Mouse (Mus musculus) liver, postnatal 0 days (tissue): ENCODE measurements at regions not wholly inside any gene's neighbourhood (a gene's known extent, or its start where the extent isn't known, plus 50 kb on each side); places are given as distances from the start of the nearest gene placed in this dataset.

Experiments used
- CTCF ChIP-seq: sonication (generic); IDR thresholded peaks from 2 replicates; pipeline ENCODE4 v1.5.1; 2016; ENCODE audit warnings: antibody characterized with exemption, low read depth
- EP300 ChIP-seq: IDR thresholded peaks from 2 replicates; pipeline ENCODE4 v1.6.1; 2016; ENCODE audit warnings: antibody characterized with exemption, low read depth, mild to moderate bottlenecking

DNA sequence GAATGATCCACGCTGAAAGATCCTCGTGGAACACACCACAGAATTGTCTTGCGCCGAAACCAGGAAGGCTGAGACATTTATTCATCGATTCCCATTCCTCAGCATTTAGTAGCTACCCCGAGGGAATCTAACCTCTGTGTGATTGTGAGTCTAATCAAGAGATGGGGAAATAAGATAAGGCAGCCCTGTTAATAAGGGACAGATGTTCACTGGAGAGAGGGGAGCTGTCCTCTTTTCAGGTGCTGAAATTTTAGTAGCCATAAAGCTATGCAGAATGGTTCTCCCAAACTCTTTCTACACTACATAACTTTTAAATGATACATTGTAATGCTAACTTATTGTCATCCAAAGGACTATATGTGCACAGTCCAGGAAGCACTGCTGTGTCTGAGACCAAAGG lies 501.2 kb upstream of the Ercc4 start:
- TF ChIP-seq CTCF = no peak
- no peak for TF ChIP-seq EP300
